Mouse (Mus musculus): ENCODE results near the gene Crebzf.

GRCm38 (mm10) chr7:90442518-90443080 lies at the start of gene Crebzf:
- TF ChIP-seq CTCF (IDR thresholded peaks at IDR 0.05; ENCODE audit: borderline replicate concordance, extremely low read depth, insufficient read depth, insufficient read length) (no peak), POLR2A (IDR thresholded peaks at IDR 0.05; ENCODE audit: borderline replicate concordance, extremely low read depth, insufficient read depth, insufficient read length, poor library complexity, severe bottlenecking) (peak; percentile 97)

All from brain, embryonic 14.5 days (tissue).